Mouse (Mus musculus): ENCODE data around the gene Thnsl2. TPM values are rescaled to one million over a fixed set of nuclear protein-coding genes. Genes with fewer than 3 reads are reported as not detected.

Thnsl2 gene
- polyA plus RNA-seq, 1 experiment, result 2.5 TPM

- H3K4me1 ChIP-seq (ENCODE audit: control insufficient read depth, insufficient read depth, insufficient read length), result no peaks in the 10 kb centered on the region
- H3K27me3 ChIP-seq (ENCODE audit: control insufficient read depth, insufficient read depth, low read length), result no peaks in the 10 kb centered on the region
- no peak overlapping the region for H3K4me3 ChIP-seq (ENCODE audit: extremely low read depth, insufficient read depth, insufficient read length)
- WGBS, result 16% methylated on average over 3 of the region's 3 CpGs
- H3K36me3 ChIP-seq (ENCODE audit: control insufficient read depth, insufficient read depth, low read length), result no peaks in the 10 kb centered on the region
- H3K27ac ChIP-seq (ENCODE audit: insufficient read depth, low read length), result no peak overlapping the region
- peak; percentile 21 to 42 for DNase-seq (ENCODE audit: low read depth in 1 of 2, low spot score in 2 of 2)
- TF ChIP-seq POLR2A (IDR thresholded peaks at IDR 0.05; ENCODE audit: low read depth, low read length) (no peak), CTCF (IDR thresholded peaks at IDR 0.05; ENCODE audit: extremely low read depth, insufficient read depth, insufficient read length, insufficient replicate concordance) (peak; percentile 51; the same call in 1 of the 2 replicates)
These were observed 19.0 kb downstream of the Thnsl2 start for GRCm38 (mm10) chr6:71125043-71125893.

- no peak overlapping the region for H3K27ac ChIP-seq (ENCODE audit: insufficient read depth, low read length)
- WGBS, result 26% methylated on average over 10 of the region's 10 CpGs
- H3K27me3 ChIP-seq (ENCODE audit: control insufficient read depth, insufficient read depth, low read length), result no peaks in the 10 kb centered on the region
- no peaks in the 10 kb centered on the region for H3K4me1 ChIP-seq (ENCODE audit: control insufficient read depth, insufficient read depth, insufficient read length)
- H3K36me3 ChIP-seq (ENCODE audit: control insufficient read depth, insufficient read depth, low read length), result no peaks in the 10 kb centered on the region
- DNase-seq (ENCODE audit: low read depth in 1 of 2, low spot score in 2 of 2), result no peak
- no peak overlapping the region for H3K4me3 ChIP-seq (ENCODE audit: extremely low read depth, insufficient read depth, insufficient read length)
- TF ChIP-seq POLR2A (IDR thresholded peaks at IDR 0.05; ENCODE audit: low read depth, low read length) (no peak), CTCF (IDR thresholded peaks at IDR 0.05; ENCODE audit: extremely low read depth, insufficient read depth, insufficient read length, insufficient replicate concordance) (no peak)
These were observed 24.5 kb downstream of the Thnsl2 start for GRCm38 (mm10) chr6:71119577-71120254.

- Histone ChIP-seq H3K36me3 (ENCODE audit: control insufficient read depth, insufficient read depth, low read length) (no peaks in the 10 kb centered on the region), H3K27ac (ENCODE audit: insufficient read depth, low read length) (no peak overlapping the region), H3K27me3 (ENCODE audit: control insufficient read depth, insufficient read depth, low read length) (peaks cover under 1% of the 10 kb centered on the region; the same call in 1 of the 2 replicates), H3K4me1 (ENCODE audit: control insufficient read depth, insufficient read depth, insufficient read length) (no peaks in the 10 kb centered on the region), H3K4me3 (ENCODE audit: extremely low read depth, insufficient read depth, insufficient read length) (no peak overlapping the region)
- DNase-seq (ENCODE audit: low read depth in 1 of 2, low spot score in 2 of 2), result no peak
- no peak for TF ChIP-seq POLR2A (IDR thresholded peaks at IDR 0.05; ENCODE audit: low read depth, low read length)
- TF ChIP-seq CTCF (IDR thresholded peaks at IDR 0.05; ENCODE audit: extremely low read depth, insufficient read depth, insufficient read length, insufficient replicate concordance), result no peak
- WGBS, result 84% methylated on average over 11 of the region's 11 CpGs
These were observed 32.7 kb downstream of the Thnsl2 start for GRCm38 (mm10) chr6:71111419-71112113.

- Histone ChIP-seq H3K4me3 (ENCODE audit: extremely low read depth, insufficient read depth, insufficient read length) (no peak overlapping the region), H3K4me1 (ENCODE audit: control insufficient read depth, insufficient read depth, insufficient read length) (no peaks in the 10 kb centered on the region), H3K36me3 (ENCODE audit: control insufficient read depth, insufficient read depth, low read length) (no peaks in the 10 kb centered on the region), H3K27ac (ENCODE audit: insufficient read depth, low read length) (no peak overlapping the region), H3K27me3 (ENCODE audit: control insufficient read depth, insufficient read depth, low read length) (peaks cover 2% of the 10 kb centered on the region; the same call in 1 of the 2 replicates)
- no peak for DNase-seq (ENCODE audit: low read depth in 1 of 2, low spot score in 2 of 2)
- 27% methylated on average over 19 of the region's 19 CpGs for WGBS
- no peak for TF ChIP-seq CTCF (IDR thresholded peaks at IDR 0.05; ENCODE audit: extremely low read depth, insufficient read depth, insufficient read length, insufficient replicate concordance)
These were observed 37.9 kb downstream of the Thnsl2 start for GRCm38 (mm10) chr6:71106170-71106945.

- WGBS, result 82% methylated on average over 3 of the region's 3 CpGs
- no peak for DNase-seq (ENCODE audit: low read depth in 1 of 2, low spot score in 2 of 2)
- TF ChIP-seq POLR2A (IDR thresholded peaks at IDR 0.05; ENCODE audit: low read depth, low read length) (no peak), CTCF (IDR thresholded peaks at IDR 0.05; ENCODE audit: extremely low read depth, insufficient read depth, insufficient read length, insufficient replicate concordance) (no peak)
- no peak overlapping the region for H3K27ac ChIP-seq (ENCODE audit: insufficient read depth, low read length)
- H3K4me3 ChIP-seq (ENCODE audit: extremely low read depth, insufficient read depth, insufficient read length), result no peak overlapping the region
- no peaks in the 10 kb centered on the region for H3K36me3 ChIP-seq (ENCODE audit: control insufficient read depth, insufficient read depth, low read length)
- no peaks in the 10 kb centered on the region for H3K27me3 ChIP-seq (ENCODE audit: control insufficient read depth, insufficient read depth, low read length)
- no peaks in the 10 kb centered on the region for H3K4me1 ChIP-seq (ENCODE audit: control insufficient read depth, insufficient read depth, insufficient read length)
These were observed 48.1 kb downstream of the Thnsl2 start for GRCm38 (mm10) chr6:71096126-71096525.

GRCm38 (mm10) chr6:71094693-71095092, 49.5 kb downstream of the Thnsl2 start:
- Histone ChIP-seq H3K4me1 (ENCODE audit: control insufficient read depth, insufficient read depth, insufficient read length) (no peaks in the 10 kb centered on the region), H3K27ac (ENCODE audit: insufficient read depth, low read length) (no peak overlapping the region), H3K27me3 (ENCODE audit: control insufficient read depth, insufficient read depth, low read length) (no peaks in the 10 kb centered on the region), H3K4me3 (ENCODE audit: extremely low read depth, insufficient read depth, insufficient read length) (no peak overlapping the region), H3K36me3 (ENCODE audit: control insufficient read depth, insufficient read depth, low read length) (no peaks in the 10 kb centered on the region)
- TF ChIP-seq POLR2A (IDR thresholded peaks at IDR 0.05; ENCODE audit: low read depth, low read length) (no peak), CTCF (IDR thresholded peaks at IDR 0.05; ENCODE audit: extremely low read depth, insufficient read depth, insufficient read length, insufficient replicate concordance) (no peak)
- WGBS, result 80% methylated on average over 5 of the region's 5 CpGs
- DNase-seq (ENCODE audit: low read depth in 1 of 2, low spot score in 2 of 2), result no peak
